Mouse (Mus musculus): Measurements from ENCODE around the gene Tas2r119. TPM values are rescaled to one million over a fixed set of nuclear protein-coding genes. Genes with fewer than 3 reads are reported as not detected.

The Tas2r119 gene
- polyA plus RNA-seq, 1 experiment from 2014 or later: not detected

Other genes with a start within 250 kb of the Tas2r119 start
- 10.1 and 11.6 TPM in 2 replicates for gene Sema5a, start 67.5 kb downstream of the Tas2r119 start, polyA plus RNA-seq (2015; fragmentation: Nextera tagmentation; extraction: Ambion mirVana)

Data from hindbrain, embryonic 16.5 days (tissue).